Mouse (Mus musculus) kidney, adult 8-10 months (tissue): ENCODE measurements around the gene Mrpl32.
A peak's percentile ranks its signal among the peaks of the same experiment; 100 is the strongest.

Source experiments
- DNase-seq, 2 experiments: peaks; one replicate each; pipeline ENCODE4 v3.0.0; 2022

The Mrpl32 gene

DNA sequence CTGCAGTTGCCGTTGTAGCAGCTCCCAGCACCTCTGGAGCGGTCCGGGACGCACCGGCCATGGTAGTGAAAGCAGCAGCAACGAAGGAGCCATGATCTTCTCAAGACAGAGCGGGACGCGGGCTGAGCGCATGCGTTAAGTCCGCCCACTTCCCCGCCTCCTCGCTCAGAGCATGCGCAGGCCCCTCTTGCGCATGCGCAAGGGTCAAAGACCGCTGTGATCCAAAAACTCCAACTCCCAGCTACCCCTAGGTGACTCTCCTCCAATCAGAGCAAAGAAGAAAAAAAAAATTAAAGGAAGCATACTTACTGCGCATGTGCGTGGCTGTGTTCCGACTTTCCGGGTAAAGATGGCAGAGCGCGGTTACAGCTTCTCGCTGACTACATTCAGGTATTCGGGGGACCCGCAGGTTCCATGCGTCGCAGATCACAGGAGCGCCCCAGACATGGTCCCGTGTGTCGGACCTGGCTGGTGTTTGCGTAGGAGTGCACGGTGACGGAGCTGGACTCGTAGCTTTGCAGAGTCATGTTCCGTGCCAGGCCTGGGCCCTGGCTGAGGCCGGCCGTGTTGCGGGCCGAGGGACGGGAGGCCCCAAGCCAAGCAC is at the start of gene Mrpl32, which contains the start of gene Psma2:
Mrpl32 (minus strand) TSS at position 240 of the 604 bp plus-strand sequence.
Psma2 (plus strand) TSS at position 315 of the 604 bp plus-strand sequence.
- DNase-seq, result peak; percentile 96 to 98

DNA sequence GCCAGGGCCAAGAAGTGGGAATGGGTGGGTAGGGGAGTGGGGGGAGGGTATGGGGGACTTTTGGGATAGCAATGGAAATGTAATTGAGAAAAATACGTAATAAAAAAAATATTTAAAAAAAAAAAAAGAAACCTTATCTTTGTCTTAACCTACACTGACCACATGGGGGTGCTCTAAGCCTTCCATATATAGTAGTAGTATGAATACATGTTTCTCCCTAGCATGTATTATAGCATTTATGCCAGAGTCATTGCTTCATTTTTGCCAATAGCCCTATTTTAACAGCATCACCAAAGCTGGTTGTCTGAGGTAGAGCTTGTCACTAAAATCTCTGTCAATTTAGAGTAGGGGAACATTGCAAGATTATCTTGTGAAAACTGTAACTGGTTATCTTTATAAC is 36.3 kb upstream of the Mrpl32 start:
- no peak for DNase-seq

- no peak for DNase-seq
Measured at GRCm38 (mm10) chr13:14639998-14640397, 27.0 kb upstream of the Mrpl32 start.

GRCm38 (mm10) chr13:14629726-14630641 is 17.0 kb upstream of the Mrpl32 start, which contains the start of gene AW209491:
TSS of gene AW209491 (plus strand) at chr13:14630154.
- DNase-seq, result peak; percentile 96 to 98

DNA sequence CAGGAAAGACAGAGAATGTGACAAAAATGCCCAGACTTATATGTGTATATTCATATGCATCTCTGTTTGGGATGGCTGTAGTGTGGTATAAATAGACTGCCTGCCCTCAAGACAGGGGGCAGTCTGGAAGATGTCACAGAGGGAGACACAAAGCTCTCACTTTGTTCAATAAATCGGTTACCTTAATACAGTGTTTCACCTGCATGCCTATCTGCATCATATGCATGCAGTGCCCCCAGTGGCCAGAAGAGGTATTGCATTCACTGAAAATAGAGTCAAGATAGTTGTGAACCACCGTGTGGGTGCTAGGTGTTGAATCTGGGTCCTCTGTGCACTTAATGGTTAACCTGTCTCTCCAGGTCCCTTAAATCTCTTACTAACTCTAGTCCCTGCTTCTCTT is 5.8 kb upstream of the Mrpl32 start:
- peak; percentile 40 to 80 for DNase-seq

DNA sequence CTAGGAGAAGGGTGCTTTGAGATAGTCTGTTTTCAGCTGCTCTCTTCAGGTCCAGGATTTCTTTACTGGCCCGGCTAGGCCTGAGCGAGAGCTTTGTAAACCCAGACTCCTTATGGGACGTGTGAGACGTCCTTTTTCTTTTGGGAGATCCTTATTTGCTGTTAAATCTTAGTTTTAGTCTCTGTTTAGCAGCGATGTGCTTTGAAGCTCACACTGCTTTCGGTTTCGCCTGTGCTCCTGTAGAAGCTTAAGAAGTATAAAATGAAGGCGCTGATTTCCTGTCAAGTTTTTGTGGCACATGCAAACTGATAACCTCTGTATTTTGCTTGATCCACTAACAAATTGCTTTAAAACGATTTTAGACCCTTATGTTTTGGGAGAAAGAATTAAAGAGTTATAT is 588 bp upstream of the Mrpl32 start:
- DNase-seq, result no peak

DNA sequence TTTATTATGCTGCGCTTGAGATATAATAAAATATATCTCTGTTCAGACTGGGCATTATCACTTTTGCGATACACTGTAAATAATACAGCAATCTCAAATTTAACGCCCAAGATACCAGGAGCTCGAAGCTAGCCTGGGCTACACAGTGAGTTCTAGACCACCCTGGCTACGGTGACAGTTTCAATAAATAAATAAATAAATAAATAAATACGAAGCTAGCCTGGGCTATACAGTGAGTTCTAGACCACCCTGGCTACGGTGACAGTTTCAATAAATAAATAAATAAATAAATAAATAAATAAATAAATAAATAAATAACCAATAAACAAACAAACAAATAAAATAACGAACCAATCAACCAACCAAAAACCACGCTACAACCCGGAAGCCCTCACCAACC is 502 bp downstream of the Mrpl32 start:
- no peak for DNase-seq

- no peak for DNase-seq
Measured at GRCm38 (mm10) chr13:14607616-14608015, 5.3 kb downstream of the Mrpl32 start.

DNA sequence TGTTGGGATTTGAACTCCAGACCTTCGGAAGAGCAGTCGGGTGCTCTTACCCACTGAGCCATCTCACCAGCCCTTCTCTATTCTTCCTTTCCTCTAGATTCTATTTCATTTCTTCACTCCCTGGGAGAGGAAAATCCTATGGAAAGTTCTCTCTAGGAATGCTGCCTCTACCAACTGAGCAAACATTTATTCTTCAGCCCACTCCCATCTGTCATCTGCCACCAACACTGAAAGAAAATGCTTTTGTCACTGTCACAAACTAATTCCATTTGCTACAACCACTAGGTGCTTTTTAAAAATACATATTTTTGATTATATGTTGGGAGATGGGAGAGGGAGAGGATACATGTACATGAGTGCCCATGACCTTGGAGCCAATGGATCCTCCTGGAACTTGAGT is 10.2 kb downstream of the Mrpl32 start:
- DNase-seq, result no peak

DNA sequence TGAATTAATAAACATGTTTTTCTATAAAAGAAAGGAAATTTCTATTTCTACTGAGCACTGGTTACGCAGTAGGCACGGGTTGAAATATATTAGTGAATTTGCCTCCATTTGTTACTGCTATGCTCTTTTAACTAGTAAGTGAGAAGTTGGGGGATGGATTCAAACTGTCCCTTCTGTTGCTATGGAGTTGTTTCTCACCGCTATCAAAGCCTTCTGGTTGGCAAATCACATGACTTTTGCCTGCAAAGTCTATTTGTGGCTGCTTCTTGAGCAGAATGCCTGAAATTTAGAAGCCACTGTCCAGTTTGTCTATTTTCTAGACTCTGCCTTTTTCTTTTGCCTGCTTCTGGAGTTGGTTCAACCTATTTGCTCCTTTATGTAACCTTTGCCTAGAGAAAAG is 32.6 kb downstream of the Mrpl32 start:
- DNase-seq, result no peak

DNA sequence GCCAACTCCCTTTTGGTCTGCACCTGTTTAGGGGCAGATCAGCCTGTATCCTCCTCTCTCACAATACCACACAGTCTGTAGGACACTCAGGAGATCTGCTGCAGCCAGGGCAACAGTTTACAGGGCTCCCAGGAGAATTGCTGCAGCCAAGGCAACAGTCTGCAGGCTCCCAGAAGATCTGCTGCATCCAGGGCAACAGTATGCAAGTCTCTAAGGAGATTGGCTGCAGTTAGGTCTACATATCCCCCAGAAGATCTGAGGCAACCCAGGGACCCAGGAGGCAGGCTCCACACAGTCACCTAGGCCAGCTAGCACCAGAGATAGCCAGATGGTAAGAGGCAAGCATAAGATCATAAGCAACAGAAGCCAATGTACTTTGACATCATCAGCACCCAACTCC is 38.8 kb downstream of the Mrpl32 start:
- DNase-seq, result no peak

GRCm38 (mm10) chr13:14561336-14561735 is 51.6 kb downstream of the Mrpl32 start:
- DNase-seq, result no peak
